Mouse (Mus musculus) heart, embryonic 15.5 days (tissue): ENCODE results near the gene Hap1. TPM values are rescaled to one million over a fixed set of nuclear protein-coding genes. Genes with fewer than 3 reads are reported as not detected.
A peak's percentile ranks its signal among the peaks of the same experiment; 100 is the strongest.
"Not testable (repeated sequence)": the region's sequence is repeated elsewhere in the genome, so short reads cannot be mapped to it uniquely, and the experiment has no call there.

Source experiments
- ATAC-seq: fragments of 200-750 bp; cut with Nextera tagmentation; replicated peaks from 2 replicates; pipeline ENCODE4 v1.8.0; 2017; ENCODE audit warnings: low read depth, moderate TSS enrichment; ENCODE audit not compliant: insufficient number of reproducible peaks, insufficient read depth, low FRiP score
- H3K27ac ChIP-seq: fragments of 300-500 bp; sonication (generic); 2 replicates; pipeline ENCODE4 v1.5.1; 2015; ENCODE audit warnings: mild to moderate bottlenecking, inconsistent platforms
- H3K27me3 ChIP-seq: fragments of 300-500 bp; sonication (generic); 2 replicates; pipeline ENCODE4 v1.6.1; 2015; ENCODE audit warnings: inconsistent platforms
- H3K36me3 ChIP-seq: fragments of 300-500 bp; sonication (generic); 2 replicates; pipeline ENCODE4 v1.6.1; 2015; ENCODE audit warnings: mild to moderate bottlenecking, inconsistent platforms
- H3K4me1 ChIP-seq: fragments of 300-500 bp; sonication (generic); replicated peaks from 2 replicates; pipeline ENCODE4 v1.6.1; 2015; ENCODE audit warnings: inconsistent platforms
- H3K4me2 ChIP-seq: fragments of 300-500 bp; sonication (generic); 2 replicates; pipeline ENCODE4 v1.6.1; 2015; ENCODE audit warnings: inconsistent platforms, mild to moderate bottlenecking, moderate library complexity
- H3K4me3 ChIP-seq: fragments of 300-500 bp; sonication (generic); 2 replicates; pipeline ENCODE4 v1.5.1; 2015; ENCODE audit warnings: mild to moderate bottlenecking, inconsistent platforms
- H3K9ac ChIP-seq: fragments of 300-500 bp; sonication (generic); 2 replicates; pipeline ENCODE4 v1.6.1; 2015; ENCODE audit warnings: mild to moderate bottlenecking, inconsistent platforms
- H3K9me3 ChIP-seq: fragments of 300-500 bp; sonication (generic); replicated peaks from 2 replicates; pipeline ENCODE4 v1.6.1; 2016; ENCODE audit warnings: inconsistent platforms
- WGBS: fragments of 180-500 bp; shearing (Covaris S2); methylation state at CpG from one replicate; pipeline ENCODE4 v1.1.7; 2015; ENCODE audit warnings: mixed read lengths; 5-methylcytosine and 5-hydroxymethylcytosine counted together
- polyA plus RNA-seq: library from polyadenylated mRNA; unstranded; fragments of >200 nt; fragmentation: Nextera tagmentation; extraction: Ambion mirVana; gene quantifications from 2 replicates; pipeline ENCODE4 v1.2.1, GENCODE M21; 2015

Gene Hap1
- polyA plus RNA-seq, 1 experiment from 2014 or later, result 5.3 TPM

DNA sequence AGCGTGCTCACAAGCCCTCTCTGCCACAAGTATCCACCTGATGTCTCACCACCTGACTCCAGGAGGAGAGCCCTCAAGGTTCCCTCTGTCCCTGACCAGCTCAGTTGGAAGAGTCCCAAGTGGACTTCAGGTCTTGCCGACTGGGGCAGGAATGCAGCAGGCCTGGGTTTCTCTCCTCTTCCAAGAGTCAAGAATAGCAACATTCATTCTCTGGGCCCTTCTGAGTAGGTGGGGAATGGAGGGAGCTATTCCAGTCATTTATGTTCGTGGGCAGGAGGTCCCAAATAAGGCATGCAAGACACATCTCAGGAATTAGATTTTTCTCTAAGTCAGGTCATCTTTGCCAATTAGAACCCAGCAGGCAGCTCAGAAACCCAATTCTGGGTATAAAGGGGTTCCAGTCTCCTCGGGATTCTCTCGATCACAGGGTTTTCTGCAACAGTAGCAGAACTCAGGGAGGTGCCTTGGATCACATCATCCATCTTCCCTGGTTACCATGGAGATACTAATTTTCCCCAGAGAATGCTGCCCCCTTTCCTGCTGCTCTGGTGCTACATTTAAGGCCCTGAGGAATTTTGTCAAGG is 43.7 kb downstream of the Hap1 start:
- Histone ChIP-seq H3K9me3 (no peaks in the 10 kb centered on the region), H3K4me1 (peaks cover 11% of the 10 kb centered on the region), H3K4me2 (peak overlapping the region; percentile 26; the same call in 1 of the 2 replicates), H3K9ac (no peak overlapping the region), H3K27ac (peak overlapping the region; percentile 80), H3K4me3 (no peak overlapping the region), H3K27me3 (no peaks in the 10 kb centered on the region), H3K36me3 (no peaks in the 10 kb centered on the region)
- WGBS, result 29% methylated on average over 5 of the region's 5 CpGs
- ATAC-seq, result no peak; the same call in 1 of the 2 replicates

DNA sequence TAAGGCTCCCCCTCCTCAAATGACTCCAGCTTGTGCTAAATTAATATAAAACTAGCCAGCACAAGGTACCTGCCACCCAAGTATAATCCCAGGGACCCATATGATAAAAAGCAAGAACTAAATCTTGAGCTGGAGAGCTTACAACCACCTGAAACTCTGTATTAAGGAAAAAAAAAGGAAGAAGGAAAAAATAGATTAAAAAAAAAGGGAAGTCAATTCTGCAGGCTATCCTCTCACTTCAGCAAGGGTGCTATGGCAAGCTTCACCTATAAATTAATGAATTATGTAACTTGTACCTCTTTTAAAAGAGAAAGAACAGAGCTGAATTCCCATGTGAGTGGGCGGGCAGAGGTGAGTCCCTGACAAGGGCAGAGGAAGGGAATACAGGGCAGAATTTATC is 44.3 kb downstream of the Hap1 start:
- H3K27me3 ChIP-seq, result no peaks in the 10 kb centered on the region
- 44% methylated on average over 1 of the region's 1 CpGs for WGBS
- no peaks in the 10 kb centered on the region for H3K9me3 ChIP-seq
- H3K27ac ChIP-seq, result peak overlapping the region; percentile 80
- peaks cover 11% of the 10 kb centered on the region for H3K4me1 ChIP-seq
- H3K9ac ChIP-seq, result no peak overlapping the region
- no peaks in the 10 kb centered on the region for H3K36me3 ChIP-seq
- H3K4me3 ChIP-seq, result no peak overlapping the region
- ATAC-seq, result no peak
- peak overlapping the region; percentile 26; the same call in 1 of the 2 replicates for H3K4me2 ChIP-seq

DNA sequence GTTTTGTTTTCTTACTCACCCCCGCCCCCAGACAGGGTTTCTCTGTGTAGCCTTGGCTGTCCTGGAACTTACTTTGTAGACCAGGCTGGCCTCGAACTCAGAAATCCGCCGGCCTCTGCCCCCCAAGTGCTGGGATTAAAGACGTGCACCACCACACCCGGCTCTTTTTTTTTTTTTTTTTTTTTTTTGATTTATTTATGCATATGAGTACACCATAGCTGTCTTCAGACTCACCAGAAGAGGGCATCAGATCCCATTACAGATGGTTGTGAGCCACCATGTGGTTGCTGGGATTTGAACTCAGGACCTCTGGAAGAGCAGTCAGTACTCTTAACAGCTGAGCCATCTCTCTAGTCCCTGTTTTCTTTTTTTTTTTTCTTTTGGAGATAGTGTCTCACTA is 47.3 kb downstream of the Hap1 start:
- H3K27ac ChIP-seq, H3K27me3 ChIP-seq, ATAC-seq, H3K4me3 ChIP-seq, H3K4me2 ChIP-seq, H3K9ac ChIP-seq, H3K9me3 ChIP-seq, H3K36me3 ChIP-seq: not testable (repeated sequence)
- H3K4me1 ChIP-seq, result peaks cover 11% of the 10 kb centered on the region
- 92% methylated on average over 6 of the region's 6 CpGs for WGBS

DNA sequence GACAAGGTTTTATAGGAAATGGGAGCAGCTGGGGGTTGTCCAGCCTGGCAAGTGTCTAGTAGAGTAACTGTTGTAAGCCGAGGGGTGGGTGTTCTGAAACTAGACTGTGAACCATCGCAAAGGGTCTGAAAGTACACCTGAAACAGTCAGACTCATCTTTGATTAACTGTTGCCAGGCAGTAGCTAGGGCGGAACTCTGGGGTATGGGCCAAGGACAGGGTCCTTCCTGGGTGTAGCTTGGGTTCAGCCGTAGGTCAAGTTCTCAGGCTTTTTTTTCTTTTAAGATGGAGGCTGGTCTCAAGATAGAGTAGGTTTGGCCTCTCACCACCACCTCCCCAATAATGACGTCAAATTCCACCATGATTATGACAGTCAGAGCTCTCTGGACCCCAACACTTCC is 48.0 kb downstream of the Hap1 start:
- ATAC-seq, result no peak
- 86% methylated on average over 5 of the region's 5 CpGs for WGBS
- no peaks in the 10 kb centered on the region for H3K9me3 ChIP-seq

DNA sequence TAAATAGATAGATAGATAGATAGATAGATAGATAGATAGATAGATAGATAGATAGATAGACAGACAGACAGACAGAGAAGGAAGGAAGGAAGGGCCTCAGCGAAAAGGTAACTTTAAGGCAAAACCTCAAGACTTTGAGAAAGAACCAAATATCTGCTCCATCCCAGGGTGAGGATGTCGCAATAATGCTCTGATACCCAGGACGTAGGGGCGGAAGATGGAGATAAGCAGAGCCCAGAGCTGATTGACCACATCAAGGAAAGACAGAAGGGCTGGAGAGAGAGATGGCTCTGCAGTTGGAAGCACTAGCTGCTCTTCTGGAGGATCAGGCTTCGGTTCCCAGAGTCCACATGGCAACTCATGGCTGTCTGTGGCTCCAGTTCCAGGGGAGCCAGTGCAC is 54.6 kb downstream of the Hap1 start:
- Histone ChIP-seq H3K27me3 (peaks cover 8% of the 10 kb centered on the region; the same call in 1 of the 2 replicates), H3K4me2 (no peak overlapping the region), H3K4me1 (peaks cover 4% of the 10 kb centered on the region; the same call in 1 of the 2 replicates), H3K9ac (no peak overlapping the region), H3K36me3 (no peaks in the 10 kb centered on the region), H3K27ac (no peak overlapping the region), H3K9me3 (no peaks in the 10 kb centered on the region), H3K4me3 (no peak overlapping the region)
- no peak for ATAC-seq
- WGBS, result 69% methylated on average over 5 of the region's 5 CpGs

More for the DNA sequence above, 48.0 kb downstream of the Hap1 start:
- Histone ChIP-seq H3K9ac (no peak overlapping the region), H3K4me3 (no peak overlapping the region), H3K27me3 (no peaks in the 10 kb centered on the region), H3K27ac (no peak overlapping the region), H3K4me2 (no peak overlapping the region), H3K4me1 (peaks cover 11% of the 10 kb centered on the region), H3K36me3 (no peaks in the 10 kb centered on the region)

DNA sequence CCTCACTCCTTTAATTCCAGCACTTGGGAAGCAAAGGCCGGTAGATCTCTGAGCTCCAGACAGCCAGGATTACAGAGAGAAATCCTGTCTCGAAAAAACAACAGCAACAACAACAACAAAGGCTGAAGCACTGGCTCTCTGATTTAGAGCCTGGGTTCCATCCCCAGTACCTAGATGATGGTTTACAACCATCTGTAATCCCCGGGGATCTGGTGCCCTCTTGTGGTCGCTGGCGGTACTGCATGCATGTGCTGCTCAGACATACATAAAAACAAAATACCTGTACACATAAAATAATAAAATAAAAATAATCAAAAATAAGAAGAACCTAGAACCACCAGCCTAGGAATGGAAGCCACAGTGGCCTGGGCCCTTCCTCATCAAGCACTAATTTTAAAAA is 55.6 kb downstream of the Hap1 start:
- WGBS, result 14% methylated on average over 5 of the region's 5 CpGs
- no peak overlapping the region for H3K9ac ChIP-seq
- ATAC-seq, result no peak
- H3K27ac ChIP-seq, result no peak overlapping the region
- H3K27me3 ChIP-seq, result peaks cover 14% of the 10 kb centered on the region; the same call in 1 of the 2 replicates
- H3K4me2 ChIP-seq, result no peak overlapping the region
- H3K9me3 ChIP-seq, result no peaks in the 10 kb centered on the region
- H3K4me3 ChIP-seq, result no peak overlapping the region
- peaks cover 4% of the 10 kb centered on the region; the same call in 1 of the 2 replicates for H3K4me1 ChIP-seq
- no peaks in the 10 kb centered on the region for H3K36me3 ChIP-seq

DNA sequence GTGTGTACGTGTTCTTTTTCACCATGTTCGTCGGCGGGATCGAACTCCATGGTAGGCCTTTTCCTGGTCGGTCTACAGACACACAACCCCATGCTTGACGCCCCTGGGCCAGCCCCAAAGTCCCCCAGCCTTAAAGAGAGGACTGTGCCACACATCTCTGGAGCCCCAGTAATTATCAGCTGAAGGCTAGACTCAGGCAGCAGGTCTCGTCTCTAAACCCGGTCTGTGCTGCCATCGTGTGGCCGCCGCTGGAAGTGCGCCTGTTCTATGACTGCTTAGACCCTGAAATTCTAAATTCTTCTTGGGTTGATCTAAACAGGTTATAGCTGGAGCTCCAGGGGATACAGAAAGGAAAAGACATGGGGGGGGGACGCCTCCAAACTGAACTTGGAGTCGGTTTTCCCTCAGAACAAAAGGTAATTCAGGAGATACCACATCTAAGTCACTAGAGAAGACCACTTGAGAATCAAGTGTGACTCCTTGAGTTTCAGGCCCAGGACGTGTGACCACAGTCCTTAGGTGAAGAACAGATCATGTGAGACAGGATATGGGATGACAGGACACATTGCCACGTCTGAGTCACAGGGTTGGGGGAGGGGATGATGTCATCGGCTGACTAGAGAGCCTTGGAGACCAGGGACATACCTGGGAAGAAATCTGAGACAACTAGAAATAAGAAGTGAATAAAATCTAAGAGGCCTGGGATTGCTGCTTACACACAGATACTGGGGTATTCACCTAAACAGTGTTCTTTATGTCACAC is 57.5 kb downstream of the Hap1 start:
- peaks cover 7% of the 10 kb centered on the region; the same call in 1 of the 2 replicates for H3K4me1 ChIP-seq
- no peak overlapping the region for H3K27ac ChIP-seq
- H3K36me3 ChIP-seq, result no peaks in the 10 kb centered on the region
- no peaks in the 10 kb centered on the region for H3K9me3 ChIP-seq
- peak overlapping the region; percentile 50 for H3K4me2 ChIP-seq
- no peak overlapping the region for H3K9ac ChIP-seq
- ATAC-seq, result 0 out of 2 replicates have a peak, but pooled peaks have one; percentile 25
- WGBS, result 12% methylated on average over 18 of the region's 18 CpGs
- peaks cover 14% of the 10 kb centered on the region; the same call in 1 of the 2 replicates for H3K27me3 ChIP-seq
- peak overlapping the region; percentile 10; the same call in 1 of the 2 replicates for H3K4me3 ChIP-seq

DNA sequence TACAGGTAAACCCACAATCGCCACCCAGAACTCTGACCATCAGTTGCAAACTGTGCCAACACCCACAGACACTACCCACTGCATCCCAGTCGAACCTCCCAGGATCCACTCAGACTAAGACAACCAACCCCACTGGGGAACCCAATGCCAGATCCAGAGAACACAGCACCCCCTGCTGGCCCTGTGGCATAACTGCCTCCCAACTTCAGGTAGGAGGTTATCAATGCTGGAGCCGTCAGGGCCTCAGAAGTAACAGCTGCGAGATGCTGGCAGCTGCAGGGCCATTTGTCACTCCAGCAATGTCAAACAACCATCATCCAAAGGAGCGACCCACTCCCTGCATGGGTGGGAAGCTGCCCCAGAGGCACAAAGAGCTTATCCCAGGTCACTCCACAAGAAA is 58.1 kb downstream of the Hap1 start:
- H3K36me3 ChIP-seq, result no peaks in the 10 kb centered on the region
- H3K9ac ChIP-seq, result no peak overlapping the region
- H3K9me3 ChIP-seq, result no peaks in the 10 kb centered on the region
- H3K27ac ChIP-seq, result no peak overlapping the region
- H3K4me2 ChIP-seq, result peak overlapping the region; percentile 50
- H3K4me1 ChIP-seq, result peaks cover 7% of the 10 kb centered on the region; the same call in 1 of the 2 replicates
- H3K4me3 ChIP-seq, result peak overlapping the region; percentile 10; the same call in 1 of the 2 replicates
- no peak for ATAC-seq
- peaks cover 14% of the 10 kb centered on the region; the same call in 1 of the 2 replicates for H3K27me3 ChIP-seq
- WGBS, result 29% methylated on average over 5 of the region's 5 CpGs

Other genes with a start within 250 kb of the Hap1 start
- 0.45 and 0.62 TPM in 2 replicates for gene Krt13, start 234.6 kb downstream of the Hap1 start, polyA plus RNA-seq
- 4.2 and 20.2 TPM in 2 replicates for gene Krt15, start 220.2 kb downstream of the Hap1 start, polyA plus RNA-seq
- gene Krt19, start 207.5 kb downstream of the Hap1 start, polyA plus RNA-seq, result 42.6 and 82.2 TPM in 2 replicates
- not detected in 2 replicates for gene Krt9, start 162.9 kb downstream of the Hap1 start, polyA plus RNA-seq
- 3.0 and 4.8 TPM in 2 replicates for gene Krt14, start 148.6 kb downstream of the Hap1 start, polyA plus RNA-seq
- 0.27 TPM in 1 of 2 replicates, not detected in the other for gene Krt16, start 107.2 kb downstream of the Hap1 start, polyA plus RNA-seq
- gene Krt17, start 95.1 kb downstream of the Hap1 start, polyA plus RNA-seq, result 5.2 and 42.7 TPM in 2 replicates
- gene Krt42, start 86.3 kb downstream of the Hap1 start, polyA plus RNA-seq, result not detected in 2 replicates
- gene Eif1, start 36.2 kb downstream of the Hap1 start, polyA plus RNA-seq, result 1,413 and 1,738 TPM in 2 replicates
- gene Gast, start 21.7 kb downstream of the Hap1 start, polyA plus RNA-seq, result not detected in 2 replicates
- 117 and 140 TPM in 2 replicates for gene Jup, start 41.6 kb upstream of the Hap1 start, polyA plus RNA-seq
- 48.3 and 63.1 TPM in 2 replicates for gene P3h4, start 58.7 kb upstream of the Hap1 start, polyA plus RNA-seq
- 86.3 and 119 TPM in 2 replicates for gene Fkbp10, start 59.6 kb upstream of the Hap1 start, polyA plus RNA-seq
- 90.2 and 104 TPM in 2 replicates for gene Nt5c3b, start 85.7 kb upstream of the Hap1 start, polyA plus RNA-seq
- 0.33 and 0.42 TPM in 2 replicates for gene Klhl10, start 85.8 kb upstream of the Hap1 start, polyA plus RNA-seq
- 6.9 and 8.7 TPM in 2 replicates for gene Klhl11, start 116.6 kb upstream of the Hap1 start, polyA plus RNA-seq
- gene Acly, start 171.9 kb upstream of the Hap1 start, polyA plus RNA-seq, result 49.5 and 76.6 TPM in 2 replicates
- 0.66 TPM in 2 replicates for gene Ttc25, start 189.5 kb upstream of the Hap1 start, polyA plus RNA-seq
- gene Cnp, start 218.8 kb upstream of the Hap1 start, polyA plus RNA-seq, result 17.4 and 27.6 TPM in 2 replicates